Mouse (Mus musculus) CD8-positive naive resting alpha-beta T cell, adult 2 months (primary cell): Measurements from ENCODE around the gene Sytl3.
"Not testable (repeated sequence)": the region's sequence is repeated elsewhere in the genome, so short reads cannot be mapped to it uniquely, and the experiment has no call there.

Experiments used
- DNase-seq, 2 experiments: peaks; one replicate each; pipeline ENCODE4 v3.0.0; 2022; ENCODE audit warnings: low read depth in 2 of 2, low spot score in 2 of 2

Gene Sytl3

DNA sequence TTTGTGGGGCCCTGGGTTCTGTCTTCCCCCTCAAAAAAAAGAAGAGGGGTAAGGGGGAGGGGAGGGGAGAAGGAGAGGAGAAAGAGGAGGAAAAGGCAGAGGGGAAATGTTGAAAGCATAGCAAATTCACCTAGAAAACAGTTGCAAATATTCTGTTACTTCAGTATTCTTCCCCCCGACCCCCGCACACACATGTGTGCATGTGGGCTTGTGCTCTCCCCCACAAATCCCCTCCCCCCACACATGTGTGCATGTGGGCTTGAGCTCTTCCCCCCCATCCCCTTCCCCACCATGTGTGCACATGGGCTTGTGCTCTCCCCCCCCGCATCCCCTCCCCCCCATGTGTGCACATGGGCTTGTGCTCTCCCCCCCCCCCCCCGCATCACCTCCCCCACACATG lies 30.5 kb downstream of the Sytl3 start:
- DNase-seq: not testable (repeated sequence)

DNA sequence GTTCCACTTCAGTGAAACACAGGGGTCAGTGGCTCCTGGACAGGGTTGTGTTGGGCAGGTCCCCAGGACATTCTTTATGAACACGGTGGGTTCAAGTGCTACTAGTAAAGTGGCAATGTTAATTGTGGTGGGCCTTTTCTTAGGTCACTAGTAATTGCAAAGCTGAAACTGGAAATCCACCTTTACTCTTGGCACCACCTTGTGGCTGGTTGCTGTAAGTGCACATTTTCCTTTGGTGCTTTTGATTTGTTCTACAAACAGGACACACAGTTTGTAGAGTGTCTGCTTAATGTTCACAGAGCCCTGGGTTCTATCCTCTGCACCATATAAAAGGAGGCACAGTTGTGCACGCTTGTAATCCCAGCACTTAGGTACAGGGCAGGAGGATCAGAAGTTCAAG lies 32.7 kb downstream of the Sytl3 start:
- DNase-seq: peak; percentile 89 to 97

DNA sequence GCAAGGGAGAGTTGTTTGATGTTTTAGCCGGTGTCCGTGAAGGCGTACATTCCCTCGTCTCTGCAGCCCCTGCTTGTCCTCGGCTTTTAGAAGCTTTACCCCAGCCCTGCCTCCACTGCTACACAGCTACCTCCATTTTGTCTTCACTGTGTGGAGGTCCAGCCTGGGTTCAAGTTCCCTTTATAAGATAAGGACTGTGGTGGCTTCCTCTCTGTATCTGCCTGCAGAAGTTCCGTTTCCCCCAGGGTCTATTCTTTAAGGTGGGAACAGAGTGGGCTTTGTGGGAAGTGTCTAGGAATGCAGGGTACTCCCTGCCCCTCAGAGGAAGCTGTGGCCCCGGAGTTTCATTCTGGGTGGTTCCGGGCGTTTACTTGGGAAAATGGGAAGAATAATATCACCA lies 36.8 kb downstream of the Sytl3 start:
- DNase-seq: not testable (repeated sequence)

- DNase-seq: not testable (repeated sequence)
Observed at GRCm38 (mm10) chr17:6696521-6696920, 37.6 kb downstream of the Sytl3 start.

DNA sequence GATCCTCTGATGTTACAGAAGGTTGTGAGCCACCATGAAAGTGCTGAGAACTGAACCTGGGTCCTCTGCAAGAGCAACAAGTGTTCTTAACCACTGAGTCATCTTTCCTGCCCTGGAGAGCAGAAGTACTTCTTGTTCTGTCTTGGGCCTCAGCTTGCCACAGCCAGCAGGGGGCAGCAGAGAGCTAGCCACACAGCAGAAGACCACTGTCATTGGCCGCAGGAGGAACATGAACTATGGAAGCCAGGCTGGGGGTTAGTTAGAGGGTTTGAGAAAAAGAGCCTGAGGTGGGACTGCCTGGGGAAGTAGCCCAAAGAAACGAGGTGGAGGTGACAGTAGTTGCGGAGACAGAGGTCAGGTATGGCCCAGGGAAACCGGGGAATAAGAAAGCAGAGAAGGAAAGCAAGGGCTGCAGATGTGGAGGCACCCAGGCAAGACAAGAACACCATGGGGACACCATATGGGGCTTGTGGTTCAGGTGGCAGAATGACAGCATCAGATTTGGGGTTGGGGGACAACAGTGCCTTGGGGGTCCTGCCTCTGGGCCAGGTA lies 38.4 kb downstream of the Sytl3 start:
- peak; percentile 52 to 59 for DNase-seq

- DNase-seq: not testable (repeated sequence)
Observed at GRCm38 (mm10) chr17:6699502-6699901, 40.6 kb downstream of the Sytl3 start.

GRCm38 (mm10) chr17:6700077-6700476 lies 41.2 kb downstream of the Sytl3 start:
- DNase-seq: not testable (repeated sequence)

- not testable (repeated sequence) for DNase-seq
Observed at GRCm38 (mm10) chr17:6702625-6703221, 43.8 kb downstream of the Sytl3 start.

GRCm38 (mm10) chr17:6703381-6704270 lies 44.7 kb downstream of the Sytl3 start:
- DNase-seq: not testable (repeated sequence)

GRCm38 (mm10) chr17:6706448-6706847 lies 47.6 kb downstream of the Sytl3 start:
- not testable (repeated sequence) for DNase-seq

- not testable (repeated sequence) for DNase-seq
Observed at GRCm38 (mm10) chr17:6707422-6707821, 48.5 kb downstream of the Sytl3 start.

GRCm38 (mm10) chr17:6708194-6708593 lies 49.3 kb downstream of the Sytl3 start:
- not testable (repeated sequence) for DNase-seq

GRCm38 (mm10) chr17:6713483-6713882 lies 54.6 kb downstream of the Sytl3 start:
- not testable (repeated sequence) for DNase-seq

DNA sequence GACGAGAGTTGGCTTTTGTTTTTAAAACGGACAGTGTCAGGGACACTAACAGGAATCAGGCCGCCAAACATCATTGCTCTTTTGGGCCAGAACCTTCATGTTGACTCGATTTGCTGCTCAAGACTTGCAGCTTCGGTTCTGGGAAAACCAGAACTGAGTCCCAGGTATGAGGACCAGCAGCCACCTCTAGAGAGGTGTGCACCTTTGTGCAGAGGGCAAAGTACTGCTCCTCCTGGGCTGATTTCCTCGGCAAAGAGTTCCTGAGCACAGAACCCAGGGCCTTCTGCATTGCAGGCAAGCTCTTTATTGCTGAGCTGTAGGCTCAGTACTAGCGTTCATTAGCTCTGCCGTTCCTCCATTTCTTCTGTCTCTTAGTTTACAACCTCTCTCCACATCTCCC lies 55.1 kb downstream of the Sytl3 start:
- not testable (repeated sequence) for DNase-seq

- DNase-seq: no peak
Observed at GRCm38 (mm10) chr17:6727996-6728610, 69.2 kb downstream of the Sytl3 start.

GRCm38 (mm10) chr17:6729244-6729742 lies 70.4 kb downstream of the Sytl3 start:
- no peak for DNase-seq

- no peak for DNase-seq
Observed at GRCm38 (mm10) chr17:6731132-6731531, 72.2 kb downstream of the Sytl3 start.

DNA sequence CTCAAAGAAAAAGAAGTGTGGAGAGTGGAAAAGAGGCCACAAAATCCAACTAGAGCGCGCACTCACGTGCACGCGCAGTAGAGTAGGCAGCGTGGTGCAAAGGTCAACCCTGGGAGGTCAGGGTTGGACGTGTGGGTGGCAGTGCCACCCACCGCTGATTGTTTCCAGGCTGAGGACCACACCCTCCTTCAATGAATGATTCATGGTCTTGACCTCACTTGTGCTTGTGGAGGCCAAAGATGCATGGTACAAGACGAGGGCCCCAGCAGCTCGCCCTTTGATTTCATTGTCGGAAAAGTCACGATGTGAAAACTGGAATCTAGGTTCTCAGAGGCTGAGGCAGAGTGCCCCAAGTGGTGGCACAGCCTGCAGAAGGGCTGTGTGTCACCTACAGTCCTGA lies 72.7 kb downstream of the Sytl3 start:
- DNase-seq: no peak

GRCm38 (mm10) chr17:6732665-6733064 lies 73.8 kb downstream of the Sytl3 start:
- no peak for DNase-seq

- DNase-seq: no peak
Observed at GRCm38 (mm10) chr17:6733322-6733875, 74.5 kb downstream of the Sytl3 start.
